Mouse (Mus musculus) limb, embryonic 15.5 days (tissue): ENCODE measurements around the gene Pdzd7. TPM values are rescaled to one million over a fixed set of nuclear protein-coding genes. Genes with fewer than 3 reads are reported as not detected.

Experiments
- ATAC-seq: fragments of 200-750 bp; cut with Nextera tagmentation; 2 replicates; pipeline ENCODE4 v1.8.0; 2017; ENCODE audit warnings: low read depth, moderate TSS enrichment; ENCODE audit not compliant: insufficient number of reproducible peaks, low FRiP score, low TSS enrichment
- H3K27ac ChIP-seq: fragments of 300-500 bp; sonication (generic); 2 replicates; pipeline ENCODE4 v1.5.1; 2015; ENCODE audit warnings: moderate library complexity, mild to moderate bottlenecking, inconsistent platforms
- H3K27me3 ChIP-seq: fragments of 300-500 bp; sonication (generic); 2 replicates; pipeline ENCODE4 v1.6.1; 2015; ENCODE audit warnings: inconsistent platforms
- H3K36me3 ChIP-seq: fragments of 300-500 bp; sonication (generic); 2 replicates; pipeline ENCODE4 v1.6.1; 2015; ENCODE audit warnings: inconsistent platforms
- H3K4me1 ChIP-seq: fragments of 300-500 bp; sonication (generic); 2 replicates; pipeline ENCODE4 v1.6.1; 2015; ENCODE audit warnings: inconsistent platforms
- H3K4me2 ChIP-seq: fragments of 300-500 bp; sonication (generic); 2 replicates; pipeline ENCODE4 v1.6.1; 2015; ENCODE audit warnings: mild to moderate bottlenecking, inconsistent platforms
- H3K4me3 ChIP-seq: fragments of 300-500 bp; sonication (generic); 2 replicates; pipeline ENCODE4 v1.5.1; 2015; ENCODE audit warnings: mild to moderate bottlenecking, inconsistent platforms
- H3K9ac ChIP-seq: fragments of 300-500 bp; sonication (generic); 2 replicates; pipeline ENCODE4 v1.6.1; 2015; ENCODE audit warnings: inconsistent platforms
- H3K9me3 ChIP-seq: fragments of 300-500 bp; sonication (generic); 2 replicates; pipeline ENCODE4 v1.6.1; 2016; ENCODE audit warnings: inconsistent platforms
- WGBS: fragments of 180-500 bp; shearing (Covaris S2); methylation state at CpG from one replicate; pipeline ENCODE4 v1.1.7; 2015; 5-methylcytosine and 5-hydroxymethylcytosine counted together
- polyA plus RNA-seq: library from polyadenylated mRNA; unstranded; fragments of >200 nt; fragmentation: Nextera tagmentation; extraction: Ambion mirVana; gene quantifications from 2 replicates; pipeline ENCODE4 v1.2.1, GENCODE M21; 2015

The Pdzd7 gene
- polyA plus RNA-seq, 1 experiment from 2014 or later = 0.37 TPM

DNA sequence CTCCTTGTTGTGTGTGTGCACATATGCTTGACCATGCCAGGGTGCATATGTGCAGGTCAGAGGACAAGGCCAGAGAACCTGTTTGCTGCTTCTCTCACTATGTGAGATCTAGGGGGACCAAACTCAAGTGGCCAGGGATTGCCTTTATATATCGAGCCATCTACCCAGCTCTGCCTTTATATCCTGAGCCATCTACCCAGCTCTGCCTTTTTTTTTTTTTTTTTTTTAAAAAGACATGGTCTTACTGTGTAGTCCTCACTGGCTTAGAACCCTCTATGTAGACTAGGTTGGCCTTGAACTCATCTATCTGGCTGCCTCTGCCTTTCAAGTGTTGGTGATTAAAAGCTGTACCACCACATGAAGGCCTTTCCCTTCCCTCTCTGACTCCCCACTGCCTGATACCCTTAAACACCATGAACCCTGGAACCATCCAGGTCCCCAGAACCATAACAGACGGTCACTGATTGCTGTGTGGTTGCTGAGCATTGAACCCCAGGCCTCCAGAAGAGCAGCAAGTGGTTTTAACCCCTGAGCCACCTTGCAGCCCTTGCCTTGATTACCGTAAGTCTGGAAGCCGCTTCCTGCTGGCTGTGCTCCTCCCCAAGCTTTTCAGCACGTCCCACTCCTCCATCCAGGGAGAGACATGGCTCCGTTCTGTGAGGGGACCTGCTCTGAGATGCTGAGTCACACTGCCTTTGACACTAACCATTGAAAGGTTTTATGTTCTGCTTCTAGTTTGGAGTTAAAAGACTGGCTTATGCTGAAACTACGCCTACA is 41.6 kb downstream of the Pdzd7 start:
- Histone ChIP-seq H3K27me3 (no peaks in the 10 kb centered on the region), H3K9me3 (no peaks in the 10 kb centered on the region), H3K36me3 (peaks cover 53% of the 10 kb centered on the region), H3K4me1 (peaks cover 28% of the 10 kb centered on the region), H3K4me2 (no peak overlapping the region), H3K27ac (no peak overlapping the region), H3K4me3 (no peak overlapping the region), H3K9ac (no peak overlapping the region)
- 84% methylated on average over 7 of the region's 7 CpGs for WGBS
- ATAC-seq = no peak

DNA sequence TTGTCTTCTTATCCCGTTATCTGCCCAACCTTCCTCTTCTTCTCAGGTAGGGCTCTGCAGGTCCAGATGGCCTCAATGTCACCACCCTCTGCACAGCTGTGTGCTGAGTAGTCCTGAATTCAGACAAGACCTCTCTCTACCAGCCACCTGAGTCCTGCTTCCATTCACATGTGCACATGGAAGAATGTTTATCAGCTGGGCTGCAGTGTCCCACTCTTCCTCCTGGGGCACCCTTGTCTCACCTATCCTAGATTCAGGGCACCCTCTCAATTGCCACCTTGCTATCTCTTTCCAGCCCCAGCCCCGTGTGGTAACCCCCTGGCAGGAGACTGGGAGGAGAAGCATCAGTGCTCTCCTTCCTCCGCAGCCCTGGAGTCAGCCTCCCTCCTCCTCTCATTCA is 43.2 kb downstream of the Pdzd7 start:
- Histone ChIP-seq H3K9ac (no peak overlapping the region), H3K9me3 (no peaks in the 10 kb centered on the region), H3K36me3 (peaks cover 63% of the 10 kb centered on the region), H3K4me1 (peaks cover 17% of the 10 kb centered on the region), H3K27ac (no peak overlapping the region), H3K27me3 (no peaks in the 10 kb centered on the region), H3K4me2 (no peak overlapping the region), H3K4me3 (no peak overlapping the region)
- ATAC-seq = no peak
- WGBS = 64% methylated on average over 3 of the region's 3 CpGs

DNA sequence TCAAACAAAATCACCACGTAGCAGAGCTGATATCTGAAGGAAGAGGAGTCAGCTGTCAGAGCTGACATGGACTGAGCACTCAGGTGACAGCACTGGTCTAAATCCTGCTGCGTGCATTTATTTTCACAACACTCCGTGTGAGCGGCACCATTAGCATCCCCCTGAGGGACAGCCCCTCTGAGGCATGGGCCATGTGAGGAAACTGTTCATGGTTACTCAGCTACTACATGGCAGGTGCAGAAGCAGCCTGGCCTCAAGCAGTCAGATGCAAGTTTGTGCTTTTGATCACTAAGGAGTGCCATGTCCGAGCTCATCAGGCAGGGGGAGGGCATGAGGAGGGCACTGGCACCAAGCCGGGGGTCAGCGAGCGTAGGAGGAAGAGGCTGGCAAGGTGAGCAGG is 45.9 kb downstream of the Pdzd7 start:
- WGBS = 83% methylated on average over 8 of the region's 8 CpGs
- H3K9ac ChIP-seq = no peak overlapping the region
- peaks cover 66% of the 10 kb centered on the region for H3K36me3 ChIP-seq

DNA sequence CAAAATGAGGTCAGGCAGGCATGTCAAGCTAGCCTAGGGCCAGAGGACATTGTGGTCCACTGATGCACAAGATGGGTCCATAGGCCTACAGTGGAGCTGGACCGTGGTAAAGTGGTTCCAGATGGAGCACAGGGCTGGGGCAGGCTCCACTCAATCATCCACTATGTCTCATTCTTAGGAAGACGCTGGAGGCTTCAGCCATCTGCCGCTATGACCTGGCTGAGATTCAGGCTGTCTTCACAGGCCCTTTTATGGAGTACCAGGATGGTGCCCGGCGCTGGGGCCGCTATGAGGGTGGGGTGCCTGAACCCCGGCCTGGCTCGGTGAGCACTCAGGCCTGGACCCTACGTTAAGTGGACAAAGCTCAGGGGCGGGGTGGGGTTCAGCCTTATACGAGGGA is 47.7 kb downstream of the Pdzd7 start:
- no peak overlapping the region for H3K4me3 ChIP-seq
- H3K4me1 ChIP-seq = no peaks in the 10 kb centered on the region
- H3K36me3 ChIP-seq = peaks cover 51% of the 10 kb centered on the region
- WGBS = 75% methylated on average over 11 of the region's 11 CpGs
- no peak for ATAC-seq
- H3K27ac ChIP-seq = no peak overlapping the region
- H3K27me3 ChIP-seq = no peaks in the 10 kb centered on the region
- H3K9me3 ChIP-seq = no peaks in the 10 kb centered on the region
- no peak overlapping the region for H3K9ac ChIP-seq
- no peak overlapping the region for H3K4me2 ChIP-seq

More for the DNA sequence above, 45.9 kb downstream of the Pdzd7 start:
- Histone ChIP-seq H3K9me3 (no peaks in the 10 kb centered on the region), H3K4me1 (no peaks in the 10 kb centered on the region), H3K27ac (no peak overlapping the region), H3K4me3 (no peak overlapping the region), H3K27me3 (no peaks in the 10 kb centered on the region), H3K4me2 (no peak overlapping the region)
- ATAC-seq = no peak

DNA sequence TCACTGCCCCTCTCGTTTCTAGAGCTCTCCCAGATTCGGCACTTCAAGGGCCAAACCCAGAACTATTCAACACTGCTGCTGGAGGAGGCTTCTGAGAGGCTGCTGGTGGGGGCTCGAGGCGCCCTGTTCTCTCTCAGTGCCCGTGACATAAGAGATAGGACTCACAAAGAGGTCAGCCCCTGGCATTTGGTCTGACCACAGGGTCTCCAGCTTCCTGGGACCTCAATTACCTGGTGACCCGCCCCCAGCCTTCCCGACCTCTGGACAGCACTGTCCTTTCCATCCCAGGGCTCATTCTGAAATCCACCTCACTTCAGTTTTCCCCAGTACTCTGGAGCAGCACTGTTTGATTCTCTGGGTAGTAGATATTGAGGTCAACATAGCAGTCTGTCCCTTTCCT is 52.8 kb downstream of the Pdzd7 start:
- WGBS = 61% methylated on average over 7 of the region's 7 CpGs
- Histone ChIP-seq H3K9ac (no peak overlapping the region), H3K27me3 (no peaks in the 10 kb centered on the region), H3K36me3 (peaks cover 7% of the 10 kb centered on the region; the same call in 1 of the 2 replicates), H3K27ac (no peak overlapping the region), H3K4me2 (no peak overlapping the region), H3K9me3 (no peaks in the 10 kb centered on the region), H3K4me1 (peaks cover 33% of the 10 kb centered on the region), H3K4me3 (no peak overlapping the region)
- ATAC-seq = no peak

DNA sequence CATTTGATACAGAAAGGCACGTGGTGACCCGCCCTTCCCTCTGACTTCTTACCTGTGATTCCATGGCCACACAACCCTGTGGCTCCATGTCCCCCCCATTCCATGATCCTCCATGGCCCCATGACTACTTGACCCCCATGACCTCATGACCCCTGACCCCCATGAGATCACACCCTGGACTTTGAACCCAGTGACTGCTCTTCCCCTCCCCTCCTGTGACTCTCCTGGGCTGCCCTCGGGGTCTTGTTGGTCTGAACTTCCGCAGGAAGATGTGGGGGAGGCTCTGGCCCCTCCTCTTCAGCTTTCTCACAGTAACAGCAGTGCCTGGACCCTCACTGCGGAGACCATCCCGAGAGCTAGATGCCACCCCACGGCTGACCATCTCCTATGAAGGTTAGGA is 53.3 kb downstream of the Pdzd7 start:
- no peaks in the 10 kb centered on the region for H3K27me3 ChIP-seq
- H3K27ac ChIP-seq = no peak overlapping the region
- H3K36me3 ChIP-seq = 0 out of 2 replicates have a peak, but pooled peaks cover 3% of the 10 kb centered on the region
- 35% methylated on average over 7 of the region's 7 CpGs for WGBS
- ATAC-seq = no peak
- no peaks in the 10 kb centered on the region for H3K9me3 ChIP-seq
- no peak overlapping the region for H3K4me3 ChIP-seq
- H3K9ac ChIP-seq = no peak overlapping the region
- H3K4me1 ChIP-seq = peaks cover 33% of the 10 kb centered on the region
- no peak overlapping the region for H3K4me2 ChIP-seq

DNA sequence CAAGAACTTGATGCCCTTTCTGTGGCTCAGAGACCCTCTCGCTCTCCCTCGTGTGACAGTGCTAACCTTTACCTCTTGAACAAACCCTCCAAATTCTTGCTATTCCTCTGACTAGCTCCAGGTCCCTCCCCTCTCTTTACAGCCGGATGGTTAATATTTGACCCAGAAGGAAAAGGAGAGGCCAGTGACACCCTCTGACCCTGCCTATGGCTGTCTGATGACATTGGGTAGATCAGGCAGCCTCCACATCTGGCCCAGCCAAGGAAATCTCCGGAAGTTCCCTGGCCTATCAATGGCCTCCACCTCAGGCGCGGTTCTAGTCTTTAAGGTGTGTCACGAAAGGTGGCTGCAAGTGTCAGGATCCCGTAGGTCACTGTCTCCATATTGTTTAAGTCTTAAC is 54.5 kb downstream of the Pdzd7 start:
- WGBS = 82% methylated on average over 8 of the region's 8 CpGs
- no peak overlapping the region for H3K27ac ChIP-seq
- H3K4me2 ChIP-seq = no peak overlapping the region
- H3K36me3 ChIP-seq = no peaks in the 10 kb centered on the region
- H3K4me1 ChIP-seq = peaks cover 33% of the 10 kb centered on the region
- no peak for ATAC-seq
- no peaks in the 10 kb centered on the region for H3K27me3 ChIP-seq
- no peak overlapping the region for H3K4me3 ChIP-seq
- H3K9ac ChIP-seq = no peak overlapping the region
- no peaks in the 10 kb centered on the region for H3K9me3 ChIP-seq

DNA sequence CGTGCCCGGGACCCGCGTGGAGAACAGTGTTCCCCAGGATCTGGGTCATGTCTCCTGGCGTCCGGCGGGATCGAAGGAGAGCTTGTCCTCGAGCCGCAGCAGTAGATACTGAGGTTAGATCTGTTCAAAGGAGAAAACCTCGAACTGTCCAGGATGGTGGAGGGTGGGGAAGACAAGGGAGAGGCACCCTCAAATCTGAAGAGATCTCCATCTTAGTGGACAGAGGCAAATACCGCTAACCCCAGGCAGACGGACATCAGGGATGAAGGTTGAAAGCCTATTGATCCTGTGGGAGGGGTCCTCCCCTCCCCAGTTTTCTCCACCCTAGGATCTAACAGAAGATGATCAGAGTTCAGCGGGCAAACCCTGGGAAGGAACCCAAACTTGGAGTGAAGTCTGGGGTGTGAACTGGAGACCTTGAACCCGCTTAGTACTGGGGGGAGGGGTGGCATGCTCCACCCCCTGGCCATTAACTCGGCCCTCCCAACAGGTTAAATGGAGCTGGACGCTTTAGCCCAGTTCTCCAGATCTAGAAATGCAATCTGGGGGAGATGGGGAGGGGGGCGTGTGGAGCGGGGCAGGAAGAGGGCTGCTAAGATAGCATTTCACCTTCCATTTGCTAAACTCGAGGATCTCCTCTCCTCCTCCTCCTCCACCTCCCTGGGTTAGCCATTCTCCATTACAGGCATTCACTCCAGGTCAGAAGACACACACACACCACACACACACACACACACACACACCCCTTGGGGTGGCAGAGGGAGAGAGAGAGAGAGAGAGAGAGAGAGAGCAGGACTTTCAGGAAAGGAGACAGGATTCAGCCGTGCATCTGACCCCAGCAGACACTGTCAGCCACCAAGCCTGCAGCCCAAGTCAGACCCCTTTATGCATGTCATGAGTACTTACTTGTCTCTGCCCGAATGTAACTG is 55.7 kb downstream of the Pdzd7 start:
- peak overlapping the region; percentile 47 for H3K27ac ChIP-seq
- ATAC-seq = no peak
- WGBS = 6% methylated on average over 22 of the region's 22 CpGs

DNA sequence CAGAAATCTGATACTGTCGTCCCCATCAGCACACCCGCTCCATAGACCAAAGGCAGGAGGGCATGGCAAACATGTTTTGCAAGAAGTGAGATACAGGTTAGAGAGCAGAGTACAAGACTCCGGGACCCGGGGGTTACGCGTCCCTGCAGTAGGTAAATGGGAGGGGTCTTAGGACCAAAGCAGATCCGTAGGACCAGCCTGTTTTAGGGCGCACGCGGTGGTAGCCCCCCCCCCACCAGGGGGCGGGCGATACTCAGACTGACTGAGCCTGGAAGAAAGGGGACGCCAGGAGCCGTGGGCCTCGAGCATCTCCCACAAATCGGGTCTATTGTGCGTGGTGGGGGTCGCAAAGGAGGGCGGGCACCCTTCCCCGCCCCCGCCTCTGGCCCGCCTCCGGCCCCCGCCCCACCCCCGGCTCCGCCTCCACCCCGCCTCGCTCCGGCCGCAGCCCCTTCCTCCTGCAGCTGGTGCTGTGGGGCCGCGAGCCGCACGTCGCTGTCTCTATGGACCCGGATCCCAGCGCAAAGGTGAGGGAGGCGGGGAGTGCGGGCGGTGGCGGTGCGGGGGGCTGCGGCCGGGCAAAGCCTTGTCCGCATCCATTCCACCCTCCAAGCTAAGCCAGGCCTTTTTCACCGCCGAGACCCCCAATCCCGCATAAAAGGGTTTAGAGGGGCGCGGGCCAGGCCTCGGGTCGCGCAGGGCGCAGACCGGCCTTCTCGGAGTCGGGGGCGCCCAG is 56.5 kb downstream of the Pdzd7 start, which contains the start of gene Sema4g:
TSS of gene Sema4g (plus strand) at position 271 of the 736 bp plus-strand sequence.
- peak; percentile 49; the same call in 1 of the 2 replicates for ATAC-seq
- peak within 1 kb of the TSS; percentile 47 for H3K27ac ChIP-seq
- WGBS = under 1% methylated on average over 45 of the region's 58 CpGs

More for the DNA sequence above, 55.7 kb downstream of the Pdzd7 start:
- peak overlapping the region; percentile 71 for H3K4me3 ChIP-seq
- no peaks in the 10 kb centered on the region for H3K27me3 ChIP-seq
- H3K4me1 ChIP-seq = peaks cover 33% of the 10 kb centered on the region
- H3K4me2 ChIP-seq = peak overlapping the region; percentile 99
- H3K36me3 ChIP-seq = no peaks in the 10 kb centered on the region
- H3K9me3 ChIP-seq = no peaks in the 10 kb centered on the region
- H3K9ac ChIP-seq = peak overlapping the region; percentile 76

DNA sequence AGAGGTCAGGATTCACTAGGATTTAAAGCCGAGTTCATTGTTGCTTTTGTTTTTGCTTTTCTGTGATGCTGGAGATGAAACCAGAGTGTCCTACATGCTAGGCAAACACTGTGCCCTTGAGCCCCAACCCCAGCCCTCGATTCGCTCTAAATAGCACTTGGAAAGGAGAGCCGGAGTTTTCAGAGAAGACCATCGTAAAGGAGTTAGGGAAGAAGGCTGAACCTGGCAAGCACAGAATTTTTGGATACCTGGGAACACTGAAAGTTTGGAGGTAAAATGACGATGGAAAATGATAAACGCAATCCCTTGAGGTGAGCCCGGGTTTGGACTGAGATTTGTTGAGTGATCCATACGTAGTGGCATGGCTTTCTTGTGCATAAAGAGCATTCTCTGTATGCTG is 57.2 kb downstream of the Pdzd7 start:
- Histone ChIP-seq H3K27ac (no peak overlapping the region), H3K9ac (no peak overlapping the region), H3K4me2 (peak overlapping the region; percentile 99), H3K27me3 (no peaks in the 10 kb centered on the region), H3K36me3 (no peaks in the 10 kb centered on the region), H3K4me3 (peak overlapping the region; percentile 71), H3K9me3 (no peaks in the 10 kb centered on the region), H3K4me1 (peaks cover 33% of the 10 kb centered on the region)
- ATAC-seq = no peak
- 20% methylated on average over 9 of the region's 9 CpGs for WGBS

More for the DNA sequence above, 56.5 kb downstream of the Pdzd7 start, which contains the start of gene Sema4g:
- no peaks in the 10 kb centered on the region for H3K36me3 ChIP-seq
- H3K4me2 ChIP-seq = peak within 1 kb of the TSS; percentile 99
- H3K4me1 ChIP-seq = peaks cover 33% of the 10 kb centered on the region
- no peaks in the 10 kb centered on the region for H3K9me3 ChIP-seq
- H3K27me3 ChIP-seq = no peaks in the 10 kb centered on the region
- peak within 1 kb of the TSS; percentile 76 for H3K9ac ChIP-seq
- peak within 1 kb of the TSS; percentile 71 for H3K4me3 ChIP-seq

DNA sequence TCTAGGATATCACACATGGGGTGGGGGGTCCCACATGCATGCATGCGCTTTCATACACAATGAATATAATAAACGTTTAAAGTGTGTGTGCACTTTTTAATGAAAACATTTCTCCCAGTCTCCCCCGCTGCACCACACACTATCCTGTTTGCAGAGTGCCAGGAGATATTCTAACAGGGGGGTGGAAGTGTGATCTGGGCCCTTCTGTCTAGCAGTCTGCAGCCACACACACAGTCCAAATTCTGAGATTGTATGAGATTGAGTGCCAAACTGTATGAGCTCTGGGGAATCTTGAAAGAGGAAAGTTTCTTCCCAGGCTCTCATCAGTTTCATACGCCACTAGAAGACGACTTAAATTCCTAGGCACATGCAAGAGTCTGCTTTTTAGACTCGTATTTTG is 57.7 kb downstream of the Pdzd7 start:
- Histone ChIP-seq H3K9me3 (no peaks in the 10 kb centered on the region), H3K27ac (no peak overlapping the region), H3K27me3 (no peaks in the 10 kb centered on the region), H3K4me3 (no peak overlapping the region), H3K36me3 (peaks cover 2% of the 10 kb centered on the region; the same call in 1 of the 2 replicates), H3K9ac (no peak overlapping the region), H3K4me1 (peaks cover 33% of the 10 kb centered on the region), H3K4me2 (no peak overlapping the region)
- ATAC-seq = no peak
- 62% methylated on average over 6 of the region's 6 CpGs for WGBS
